Mouse (Mus musculus) bone marrow, adult 2 months (tissue): Measurements from ENCODE around the gene Lgmn.

Experiments used
- CTCF ChIP-seq: fragments of 200-500 bp; IDR thresholded peaks from 2 replicates; pipeline ENCODE4 v1.5.1; 2011; ENCODE audit warnings: low read length, control low read depth; ENCODE audit not compliant: control insufficient read depth, insufficient read depth
- POLR2A ChIP-seq: fragments of 200-500 bp; IDR thresholded peaks from 2 replicates; pipeline ENCODE4 v1.6.1; 2011; ENCODE audit warnings: low read depth, mild to moderate bottlenecking, control low read depth, low read length, borderline replicate concordance; ENCODE audit not compliant: control insufficient read depth

DNA sequence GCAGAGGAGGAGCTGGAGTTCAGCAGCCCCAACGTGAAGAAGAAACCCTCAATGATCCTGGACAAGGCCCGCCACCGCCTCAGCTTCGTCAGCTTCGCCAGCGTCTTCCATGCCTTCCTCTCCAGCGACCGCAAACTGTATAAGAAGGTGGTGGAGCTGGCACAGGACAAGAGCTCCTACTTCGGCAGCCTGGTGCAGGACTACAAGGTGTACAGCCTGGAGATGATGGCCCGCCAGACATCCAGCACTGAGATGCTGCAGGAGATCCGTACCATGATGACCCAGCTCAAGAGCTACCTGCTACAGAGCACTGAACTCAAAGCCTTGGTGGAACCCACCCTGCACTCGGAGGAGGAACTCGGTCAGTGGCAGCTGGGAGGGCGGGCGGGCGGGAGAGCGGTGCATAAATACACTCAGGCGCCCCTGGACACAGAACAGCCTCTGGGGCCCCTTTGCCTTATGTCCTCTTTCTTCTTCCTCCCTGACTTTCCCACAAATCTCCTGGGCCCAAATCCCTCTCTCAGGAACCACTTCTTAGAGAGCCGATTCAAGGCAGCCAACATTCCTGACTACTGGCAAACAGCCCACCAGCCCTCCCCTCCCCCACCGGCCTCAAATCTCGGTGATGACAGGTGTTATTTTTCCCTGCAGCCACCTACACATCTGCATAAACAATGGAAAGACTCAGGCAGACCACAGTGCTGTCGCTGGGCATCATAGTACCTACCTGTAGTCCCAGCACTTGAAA, 70.0 kb downstream of the Lgmn start:
- TF ChIP-seq POLR2A (no peak), CTCF (no peak)
